ENCODE assay signal across 8 mouse cellular contexts in the genomic region with DNA sequence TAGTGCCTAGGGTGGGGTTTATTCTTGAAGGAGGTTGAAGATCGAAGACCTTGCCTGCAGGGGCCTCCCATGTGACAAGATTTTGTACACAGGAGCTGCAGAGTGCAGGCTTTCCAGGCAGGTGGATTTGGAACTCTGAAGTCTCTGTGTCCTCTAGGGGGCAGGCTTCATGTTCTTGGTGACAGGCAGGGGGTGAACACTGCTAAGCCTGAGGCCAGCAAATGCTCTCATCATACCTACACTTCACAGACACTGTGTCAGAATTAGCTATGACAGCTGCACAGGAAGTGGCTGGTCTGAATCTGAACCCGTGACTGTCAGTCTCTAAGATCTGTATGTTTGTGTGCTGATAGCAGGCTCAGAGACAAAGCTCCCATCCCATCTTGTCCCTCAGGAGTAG. TPM values are rescaled to one million over a fixed set of nuclear protein-coding genes. Genes with fewer than 3 reads are reported as not detected.
A peak's percentile ranks its signal among the peaks of the same experiment; 100 is the strongest.
DNase-seq lines count a peak whose midpoint lies in the region; TF ChIP-seq lines count a peak whose summit lies in the region.
"Had no signal": no experiment of that assay in that cellular context is flagged by ENCODE, and none has a peak within 500 bp of the region (broad histone marks: within the 10 kb centered on the region; RNA-seq: fewer than 3 reads in every experiment).

No protein-coding gene starts in this region.

- H3K27ac ChIP-seq in CH12.LX (ENCODE audit: insufficient read depth, low read depth) = no peak overlapping the region

- no peaks in the 10 kb centered on the region for H3K27me3 ChIP-seq in CH12.LX (replicated peaks)

- no peak overlapping the region for H3K9ac ChIP-seq in CH12.LX (ENCODE audit: insufficient read depth, low read depth)

- dilution Hi-C loops in CH12.LX (cut with MboI; ENCODE audit: extremely low pct_ligation_motif_present, extremely low pct_unique_long_range_greater_than_20kb, low sequenced_read_pairs) = no loop called here

- peak; percentile 28 for TF ChIP-seq RAD21 in CH12.LX (IDR thresholded peaks at IDR 0.05; ENCODE audit: low read depth, low read length)

- no peaks in the 10 kb centered on the region for H3K36me3 ChIP-seq in CH12.LX (replicated peaks in 1 of 2; ENCODE audit: control insufficient read depth in 1 of 2, insufficient read depth in 1 of 2, low read length in 1 of 2)

- H3K4me1 ChIP-seq in CH12.LX (ENCODE audit: control insufficient read depth in 1 of 2, insufficient read depth in 2 of 2) = peaks cover 2 to 38% of the 10 kb centered on the region in 2 experiments; a peak in 2 of 4 replicates

- DNase-seq in kidney, postnatal 10 days = peak; percentile 21
- DNase-seq in kidney, adult 11 months = no peak
- DNase-seq in CH12.LX (ENCODE audit: extremely low read depth) = peak; percentile 74
- peak; percentile 90 for DNase-seq in ZHBTc4 (ENCODE audit: low read depth, low spot score)
- DNase-seq in naive thymus-derived CD4-positive, alpha-beta T cell, adult 2 months (ENCODE audit: low read depth) = peak; percentile 42
- DNase-seq in right cerebral cortex, postnatal 10 days (ENCODE audit: low spot score in 2 of 2) = no peak
- no peak for DNase-seq in cerebellum, adult 8-10 months
- DNase-seq: adrenal gland, postnatal 25 days had no signal

- H3K9me3 ChIP-seq in CH12.LX (replicated peaks; ENCODE audit: low read length) = peaks cover 2% of the 10 kb centered on the region

- no peak overlapping the region for H3K4me2 ChIP-seq in CH12.LX (ENCODE audit: insufficient read depth, low read depth, poor library complexity, severe bottlenecking)

- no peak for TF ChIP-seq POLR2A in CH12.LX (IDR thresholded peaks at IDR 0.05; ENCODE audit: low read depth, low read length)

- TF ChIP-seq EP300 in CH12.LX (IDR thresholded peaks at IDR 0.05; ENCODE audit: low read length) = no peak

- peak; percentile 65 for TF ChIP-seq CTCF in CH12.LX (conservative IDR thresholded peaks at IDR 0.05 in 1 of 2, IDR thresholded peaks at IDR 0.05 in 1 of 2; ENCODE audit: low read depth in 2 of 2, low read length in 2 of 2)

- in situ Hi-C loops in CH12.LX (cut with MboI; ENCODE audit: low pct_ligation_motif_present, low pct_unique_long_range_greater_than_20kb, low sequenced_read_pairs) = loop anchor here (5.0 kb wide), 1 partner anchor 50 kb away; no protein-coding TSS in a partner anchor

- no peaks in the 10 kb centered on the region for H3K79me2 ChIP-seq in CH12.LX (replicated peaks; ENCODE audit: control insufficient read depth, extremely low read depth, insufficient read depth, poor library complexity, severe bottlenecking)

- no peak overlapping the region for H3K4me3 ChIP-seq in CH12.LX (replicated peaks in 1 of 3; ENCODE audit: low read depth in 2 of 3, low read length in 2 of 3, poor library complexity in 1 of 3)

TF ChIP-seq in CH12.LX, 34 proteins besides CTCF, POLR2A, EP300 and RAD21:
- TF ChIP-seq SMC3 (IDR thresholded peaks at IDR 0.05; ENCODE audit: low read depth, low read length) = peak; percentile 30
- no peak for TF ChIP-seq ZKSCAN1 (IDR thresholded peaks at IDR 0.05; ENCODE audit: borderline replicate concordance, low read depth, low read length)

RNA-seq across cellular contexts. Expression of gene Glp1r, which starts 8.9 kb away (rescaled TPM):
- total RNA-seq in CH12.LX (2012; rRNA removed) = 0.04 TPM in 2 replicates
- total RNA-seq in CH12.LX (2014; rRNA removed) = not detected in 2 replicates
- polyA plus RNA-seq in CH12.LX (2012; ENCODE audit: insufficient read length, low read depth) = not detected in 2 replicates

Comparison
In these comparisons a context has a peak if more than half of its experiments do, and no peak if none do; other contexts are left out.
1. DNase-seq: peak in kidney, postnatal 10 days (single experiment), CH12.LX (single experiment), ZHBTc4 (single experiment) and naive thymus-derived CD4-positive, alpha-beta T cell, adult 2 months (single experiment); none in kidney, adult 11 months (single experiment), right cerebral cortex, postnatal 10 days (0 of 2) and cerebellum, adult 8-10 months (single experiment).